20 mouse cellular contexts compared by ENCODE assay signal in the genomic region with DNA sequence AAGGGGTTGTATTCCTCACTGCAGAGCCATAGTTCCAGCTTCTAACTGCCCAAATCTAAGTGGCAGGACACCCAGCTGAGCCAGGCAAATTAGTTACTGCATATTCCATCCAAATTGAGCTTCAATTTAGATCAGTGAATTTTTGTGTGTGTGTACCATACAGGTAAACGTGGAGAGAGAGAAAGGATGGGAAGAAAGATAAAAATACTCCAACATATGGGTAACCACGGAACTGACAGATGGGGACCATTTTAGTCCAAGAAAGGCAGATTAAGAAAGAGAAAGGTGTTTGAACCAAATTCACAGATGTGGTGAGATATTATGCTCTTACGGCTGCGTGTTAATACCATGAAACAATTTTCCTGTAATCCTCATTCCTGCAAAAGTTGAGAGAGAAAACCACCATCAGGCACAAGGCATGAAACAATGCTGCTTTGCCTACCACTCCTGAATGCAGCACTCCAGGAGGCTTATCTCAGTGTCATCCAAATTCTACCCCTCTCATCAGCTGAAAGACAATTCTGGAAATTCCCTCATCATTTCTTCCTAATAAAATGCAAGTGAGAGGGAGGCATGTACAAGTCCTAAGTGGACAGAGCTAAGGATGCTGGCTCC.
DNase-seq lines count a peak whose midpoint lies in the region; ATAC-seq lines count a peak whose summit lies in the region.
"Had no signal": no experiment of that assay in that cellular context is flagged by ENCODE, and none has a peak within 500 bp of the region (broad histone marks: within the 10 kb centered on the region; RNA-seq: fewer than 3 reads in every experiment).

No protein-coding gene starts in this region.

- peak; percentile 5 for DNase-seq in cerebellum, adult 9-10 months
- DNase-seq in cerebellum, adult 11-12 months, result no peak
- DNase-seq in frontal cortex, postnatal 10 days (ENCODE audit: low spot score in 2 of 2), result no peak
- DNase-seq in layer of hippocampus, adult 9-11 months, result peak; percentile 20
- no peak for DNase-seq in layer of hippocampus, adult 8-10 months (ENCODE audit: low spot score in 2 of 2)
- DNase-seq in retina, postnatal 1 day, result no peak
- DNase-seq: adrenal gland, postnatal 10 days; adrenal gland, postnatal 36 days; B cell, adult 2 months; cerebellum, adult 8-10 months; gastrocnemius, postnatal 25 days; heart, adult 18-20 months; heart, postnatal 10 days; heart, postnatal 36 days had no signal

- ATAC-seq in frontal cortex, adult (ENCODE audit: low TSS enrichment), result peak; percentile 69
- ATAC-seq: forebrain, embryonic 13.5 days; forebrain, embryonic 16.5 days; hindbrain, embryonic 16.5 days; intestine, embryonic 15.5 days; Patski had no signal

Comparison
In these comparisons a context has a peak if more than half of its experiments do, and no peak if none do; other contexts are left out.
1. DNase-seq: peak in cerebellum, adult 9-10 months (single experiment) and layer of hippocampus, adult 9-11 months (single experiment); none in cerebellum, adult 11-12 months (single experiment), frontal cortex, postnatal 10 days (0 of 2), layer of hippocampus, adult 8-10 months (0 of 2) and retina, postnatal 1 day (single experiment).